Mouse (Mus musculus) forebrain, postnatal 0 days (tissue): Measurements from ENCODE around the gene Ptprn2. TPM values are rescaled to one million over a fixed set of nuclear protein-coding genes. Genes with fewer than 3 reads are reported as not detected.
A peak's percentile ranks its signal among the peaks of the same experiment; 100 is the strongest.

ENCODE experiments used
- ATAC-seq: fragments of 200-750 bp; cut with Nextera tagmentation; 2 replicates; pipeline ENCODE4 v1.8.0; 2017; ENCODE audit warnings: mild to moderate bottlenecking, moderate library complexity
- DNase-seq: peaks from one replicate; pipeline ENCODE4 v3.0.0-alpha.2; 2015
- H3K27ac ChIP-seq: fragments of 300-500 bp; sonication (generic); 2 replicates; pipeline ENCODE4 v1.5.1; 2014; ENCODE audit warnings: low read depth, mild to moderate bottlenecking, antibody characterized with exemption, low read length, moderate library complexity, mixed read lengths
- H3K27me3 ChIP-seq: fragments of 300-500 bp; sonication (generic); 2 replicates; pipeline ENCODE4 v1.6.1; 2014; ENCODE audit warnings: mild to moderate bottlenecking, low read length, mixed read lengths; ENCODE audit not compliant: insufficient read depth
- H3K36me3 ChIP-seq: fragments of 300-500 bp; sonication (generic); 2 replicates; pipeline ENCODE4 v1.6.1; 2014; ENCODE audit warnings: mild to moderate bottlenecking, moderate library complexity; ENCODE audit not compliant: insufficient read depth
- H3K4me1 ChIP-seq: fragments of 300-500 bp; sonication (generic); 2 replicates; pipeline ENCODE4 v1.6.1; 2014; ENCODE audit warnings: antibody characterized with exemption; ENCODE audit not compliant: insufficient read depth
- H3K4me2 ChIP-seq: fragments of 300-500 bp; sonication (generic); 2 replicates; pipeline ENCODE4 v1.6.1; 2014; ENCODE audit warnings: low read depth, mild to moderate bottlenecking, moderate library complexity
- H3K4me3 ChIP-seq: fragments of 300-500 bp; sonication (generic); 2 replicates; pipeline ENCODE4 v1.5.1; 2014; ENCODE audit warnings: low read depth, low read length, mixed read lengths
- H3K9ac ChIP-seq: fragments of 300-500 bp; sonication (generic); 2 replicates; pipeline ENCODE4 v1.6.1; 2014; ENCODE audit warnings: mild to moderate bottlenecking
- H3K9me3 ChIP-seq: fragments of 300-500 bp; sonication (generic); 2 replicates; pipeline ENCODE4 v1.6.1; 2016; ENCODE audit warnings: low read length
- CTCF ChIP-seq: sonication (generic); IDR thresholded peaks from 2 replicates; pipeline ENCODE4 v1.5.1; 2016; ENCODE audit warnings: antibody characterized with exemption, control low read depth, low read depth
- WGBS: fragments of 180-500 bp; shearing (Covaris S2); extraction: QIAGEN DNeasy Blood & Tissue Kit; methylation state at CpG from one replicate; pipeline ENCODE4 v1.1.7; 2014; 5-methylcytosine and 5-hydroxymethylcytosine counted together
- polyA plus RNA-seq: library from polyadenylated mRNA; unstranded; fragments of >200 nt; fragmentation: Nextera tagmentation; extraction: Ambion mirVana; gene quantifications from 2 replicates; pipeline ENCODE4 v1.2.1, GENCODE M21; 2015
- total RNA-seq: library from RNA; depleted of rRNA; stranded (reverse); fragments of >200 nt; gene quantifications from 2 replicates; pipeline ENCODE4 v1.2.3, GENCODE M21; 2014; rRNA removed

The Ptprn2 gene
- 77.4 and 91.1 TPM in 2 replicates for total RNA-seq
- polyA plus RNA-seq, result 14.6 and 15.9 TPM in 2 replicates

- no peaks in the 10 kb centered on the region for H3K36me3 ChIP-seq
These were observed at the start of gene Ptprn2 for GRCm38 (mm10) chr12:116485591-116486403. TSS of gene Ptprn2 (plus strand) at chr12:116485720.

GRCm38 (mm10) chr12:116436125-116436524, 49.4 kb upstream of the Ptprn2 start:
- Histone ChIP-seq H3K4me3 (no peak overlapping the region), H3K4me1 (no peaks in the 10 kb centered on the region), H3K4me2 (no peak overlapping the region), H3K9ac (no peak overlapping the region), H3K27ac (no peak overlapping the region), H3K27me3 (no peaks in the 10 kb centered on the region), H3K36me3 (peaks cover 22% of the 10 kb centered on the region), H3K9me3 (no peaks in the 10 kb centered on the region)
- no peak for DNase-seq
- no peak for TF ChIP-seq CTCF
- no peak for ATAC-seq
- 86% methylated on average over 3 of the region's 3 CpGs for WGBS

More at GRCm38 (mm10) chr12:116485591-116486403, at the start of gene Ptprn2:
- peak within 1 kb of the TSS; percentile 92 for H3K27ac ChIP-seq
- peak within 1 kb of the TSS; percentile 66 for H3K4me3 ChIP-seq
- 3% methylated on average over 76 of the region's 86 CpGs for WGBS
- H3K27me3 ChIP-seq, result no peaks in the 10 kb centered on the region
- DNase-seq, result peak; percentile 86
- peak within 1 kb of the TSS; percentile 67 for H3K4me2 ChIP-seq
- no peak for TF ChIP-seq CTCF
- no peaks in the 10 kb centered on the region for H3K9me3 ChIP-seq
- H3K9ac ChIP-seq, result peak within 1 kb of the TSS; percentile 81
- peaks cover 16% of the 10 kb centered on the region; the same call in 1 of the 2 replicates for H3K4me1 ChIP-seq
- ATAC-seq, result peak; percentile 88

- 86% methylated on average over 5 of the region's 5 CpGs for WGBS
- DNase-seq, result no peak
- TF ChIP-seq CTCF, result no peak
These were observed 46.9 kb upstream of the Ptprn2 start for GRCm38 (mm10) chr12:116438591-116438990.

GRCm38 (mm10) chr12:116442184-116442583, 43.3 kb upstream of the Ptprn2 start:
- no peak for DNase-seq
- H3K4me1 ChIP-seq, result no peaks in the 10 kb centered on the region
- H3K9ac ChIP-seq, result no peak overlapping the region
- WGBS, result 96% methylated on average over 3 of the region's 3 CpGs
- H3K27ac ChIP-seq, result no peak overlapping the region
- no peaks in the 10 kb centered on the region for H3K9me3 ChIP-seq
- no peak for ATAC-seq
- no peak overlapping the region for H3K4me3 ChIP-seq
- no peak overlapping the region for H3K4me2 ChIP-seq
- TF ChIP-seq CTCF, result no peak
- H3K36me3 ChIP-seq, result peaks cover 24% of the 10 kb centered on the region
- no peaks in the 10 kb centered on the region for H3K27me3 ChIP-seq

More at GRCm38 (mm10) chr12:116438591-116438990, 46.9 kb upstream of the Ptprn2 start:
- Histone ChIP-seq H3K27me3 (no peaks in the 10 kb centered on the region), H3K4me3 (no peak overlapping the region), H3K4me1 (no peaks in the 10 kb centered on the region), H3K9ac (no peak overlapping the region), H3K9me3 (no peaks in the 10 kb centered on the region), H3K27ac (no peak overlapping the region), H3K4me2 (no peak overlapping the region), H3K36me3 (peaks cover 22% of the 10 kb centered on the region)
- no peak for ATAC-seq

GRCm38 (mm10) chr12:116449536-116449935, 36.0 kb upstream of the Ptprn2 start:
- Histone ChIP-seq H3K4me1 (no peaks in the 10 kb centered on the region), H3K36me3 (peaks cover under 1% of the 10 kb centered on the region; the same call in 1 of the 2 replicates), H3K9ac (no peak overlapping the region), H3K27ac (no peak overlapping the region), H3K9me3 (no peaks in the 10 kb centered on the region), H3K4me2 (no peak overlapping the region), H3K27me3 (no peaks in the 10 kb centered on the region), H3K4me3 (no peak overlapping the region)
- DNase-seq (no peak), ATAC-seq (no peak)
- no peak for TF ChIP-seq CTCF
- 89% methylated on average over 2 of the region's 2 CpGs for WGBS

- Histone ChIP-seq H3K9ac (no peak overlapping the region), H3K27me3 (no peaks in the 10 kb centered on the region), H3K4me1 (no peaks in the 10 kb centered on the region), H3K4me3 (no peak overlapping the region), H3K4me2 (no peak overlapping the region), H3K36me3 (no peaks in the 10 kb centered on the region; the same call in 1 of the 2 replicates), H3K27ac (no peak overlapping the region), H3K9me3 (no peaks in the 10 kb centered on the region)
- ATAC-seq (no peak), DNase-seq (no peak)
- no peak for TF ChIP-seq CTCF
- 96% methylated on average over 6 of the region's 6 CpGs for WGBS
These were observed 25.0 kb upstream of the Ptprn2 start for GRCm38 (mm10) chr12:116460379-116461065.

GRCm38 (mm10) chr12:116467030-116467429, 18.5 kb upstream of the Ptprn2 start:
- Histone ChIP-seq H3K36me3 (no peaks in the 10 kb centered on the region; the same call in 1 of the 2 replicates), H3K4me2 (no peak overlapping the region), H3K4me3 (no peak overlapping the region), H3K27me3 (no peaks in the 10 kb centered on the region), H3K9me3 (no peaks in the 10 kb centered on the region), H3K27ac (no peak overlapping the region), H3K9ac (no peak overlapping the region), H3K4me1 (no peaks in the 10 kb centered on the region)
- ATAC-seq (no peak), DNase-seq (no peak)
- no peak for TF ChIP-seq CTCF
- WGBS, result 91% methylated on average over 5 of the region's 5 CpGs
